13 mouse cellular contexts compared by ENCODE assay signal in the genomic region with DNA sequence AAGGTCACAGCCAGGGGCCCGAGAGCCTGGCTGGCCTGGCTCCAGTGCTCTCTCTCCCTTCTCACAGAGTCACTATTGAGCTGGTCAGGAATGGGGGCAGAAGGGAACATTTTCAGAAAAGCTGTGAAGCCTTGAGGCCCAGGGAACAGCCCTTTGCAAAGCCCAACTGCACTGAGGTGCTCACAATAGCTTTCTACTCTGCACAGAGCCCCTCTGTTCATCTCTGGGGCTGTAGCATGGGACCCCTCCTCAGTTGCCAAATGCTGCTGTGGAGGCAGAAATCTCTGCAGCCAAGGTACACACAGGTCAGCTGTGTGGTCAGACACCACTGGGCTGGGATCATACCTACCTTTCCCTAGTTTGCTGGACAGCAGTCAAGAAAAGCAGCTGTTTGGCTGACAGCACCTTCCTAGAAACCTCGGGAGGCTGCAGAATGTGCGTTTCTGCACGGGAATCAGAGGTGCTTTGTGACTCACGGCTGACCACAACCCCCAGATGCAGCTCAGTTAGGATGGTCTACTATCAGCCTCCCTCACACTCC. TPM values are rescaled to one million over a fixed set of nuclear protein-coding genes. Genes with fewer than 3 reads are reported as not detected.
DNase-seq lines count a peak whose midpoint lies in the region; ATAC-seq and TF ChIP-seq lines count a peak whose summit lies in the region.
"Had no signal": no experiment of that assay in that cellular context is flagged by ENCODE, and none has a peak within 500 bp of the region (broad histone marks: within the 10 kb centered on the region; RNA-seq: fewer than 3 reads in every experiment).

No protein-coding gene starts in this region.

- H3K4me3 ChIP-seq in hindbrain, embryonic 16.5 days (ENCODE audit: low read length), result no peak overlapping the region
- no peak overlapping the region for H3K4me3 ChIP-seq in thymus, adult 2 months (ENCODE audit: control insufficient read depth, insufficient read depth, low read length)
- H3K4me3 ChIP-seq: heart, adult 2 months; liver, embryonic 12.5 days had no signal

- DNase-seq in heart, postnatal 10 days, result peak; percentile 20 to 25
- no peak for DNase-seq in heart, adult 9 months (ENCODE audit: low spot score in 2 of 2)
- DNase-seq in NIH3T3 (ENCODE audit: low read depth), result peak; percentile 69
- peak; percentile 49 for DNase-seq in adrenal gland, postnatal 25 days
- DNase-seq in thymus, adult 2 months, result no peak
- DNase-seq: heart, adult 2 months; kidney, postnatal 10 days; lung, postnatal 14 days had no signal

- intact Hi-C loops in heart, postnatal 10 days (cut with DNase I), result no loop called here

- no peak for TF ChIP-seq POLR2A in thymus, adult 2 months (IDR thresholded peaks at IDR 0.05; ENCODE audit: control insufficient read depth, extremely low read depth, insufficient read depth, low read length, poor library complexity)

- H3K9me3 ChIP-seq in hindbrain, embryonic 16.5 days (ENCODE audit: control insufficient read depth, low read length), result no peaks in the 10 kb centered on the region
- H3K9me3 ChIP-seq: liver, embryonic 12.5 days had no signal

- no peak for TF ChIP-seq CTCF in thymus, adult 2 months (IDR thresholded peaks at IDR 0.05; ENCODE audit: borderline replicate concordance, control insufficient read depth, extremely low read depth, insufficient read depth, low read length, poor library complexity)

- no peak overlapping the region for H3K4me2 ChIP-seq in hindbrain, embryonic 16.5 days (ENCODE audit: low read length)
- H3K4me2 ChIP-seq: liver, embryonic 12.5 days had no signal

- ATAC-seq in hindbrain, embryonic 16.5 days, result peak; percentile 46; the same call in 1 of the 2 replicates
- no peak for ATAC-seq in cerebellum, adult (ENCODE audit: insufficient number of reproducible peaks, low FRiP score, low TSS enrichment)
- ATAC-seq: inflammation-experienced regulatory T-cells, adult 6 months; liver, embryonic 12.5 days had no signal

- H3K27me3 ChIP-seq in hindbrain, embryonic 16.5 days (replicated peaks; ENCODE audit: control insufficient read depth, insufficient read depth, low read length), result no peaks in the 10 kb centered on the region
- H3K27me3 ChIP-seq in thymus, adult 2 months (ENCODE audit: control insufficient read depth, insufficient read depth, low read length), result no peaks in the 10 kb centered on the region
- H3K27me3 ChIP-seq: liver, embryonic 12.5 days had no signal

- no peak overlapping the region for H3K9ac ChIP-seq in hindbrain, embryonic 16.5 days (ENCODE audit: low read depth, low read length)
- H3K9ac ChIP-seq: liver, embryonic 12.5 days had no signal

- 56% methylated on average over 5 of the region's 5 CpGs for WGBS in hindbrain, embryonic 16.5 days
- WGBS in thymus, adult 2 months, result 41% methylated on average over 5 of the region's 5 CpGs

- peak overlapping the region; percentile 48; the same call in 1 of the 2 replicates for H3K27ac ChIP-seq in hindbrain, embryonic 16.5 days (ENCODE audit: low read depth, low read length)
- no peak overlapping the region for H3K27ac ChIP-seq in thymus, adult 2 months (ENCODE audit: control insufficient read depth, insufficient read depth, low read length)
- H3K27ac ChIP-seq: heart, adult 2 months; liver, embryonic 12.5 days had no signal

- H3K4me1 ChIP-seq in hindbrain, embryonic 16.5 days (ENCODE audit: control insufficient read depth, insufficient read depth, low read depth, low read length), result no peaks in the 10 kb centered on the region; the same call in 1 of the 2 replicates
- H3K4me1 ChIP-seq in thymus, adult 2 months (replicated peaks; ENCODE audit: control insufficient read depth, insufficient read depth, low read length), result no peaks in the 10 kb centered on the region
- H3K4me1 ChIP-seq: liver, embryonic 12.5 days had no signal

- H3K36me3 ChIP-seq in hindbrain, embryonic 16.5 days (ENCODE audit: control insufficient read depth, insufficient read depth, low read length), result no peaks in the 10 kb centered on the region
- no peaks in the 10 kb centered on the region for H3K36me3 ChIP-seq in thymus, adult 2 months (ENCODE audit: control insufficient read depth, insufficient read depth, low read length)
- H3K36me3 ChIP-seq: liver, embryonic 12.5 days had no signal

RNA-seq across cellular contexts. Expression of gene Fam198a, which starts 19.1 kb away (rescaled TPM):
- 1 to 10 TPM; 2.2 to 2.6 TPM for total RNA-seq in heart, postnatal 10 days (2021)
- 2.0 and 2.9 TPM in 2 replicates for total RNA-seq in adrenal gland, postnatal 25 days (2021)
- 2.9 and 3.1 TPM in 2 replicates for polyA plus RNA-seq in hindbrain, embryonic 16.5 days (2015; fragmentation: Nextera tagmentation; extraction: Ambion mirVana)
- polyA plus RNA-seq in thymus, adult 2 months (2012; rRNA removed), result 0.64 and 0.69 TPM in 2 replicates

RNA-seq across cellular contexts. Expression of gene Pomgnt2, which starts 27.0 kb away (rescaled TPM):
- 1 to 10 TPM; 7.1 to 7.6 TPM for total RNA-seq in heart, postnatal 10 days (2021)
- 16.3 and 21.3 TPM in 2 replicates for total RNA-seq in adrenal gland, postnatal 25 days (2021)
- polyA plus RNA-seq in hindbrain, embryonic 16.5 days (2015; fragmentation: Nextera tagmentation; extraction: Ambion mirVana), result 41.7 and 43.5 TPM in 2 replicates
- polyA plus RNA-seq in thymus, adult 2 months (2012; rRNA removed), result 15.2 and 19.3 TPM in 2 replicates

RNA-seq across cellular contexts. Expression of gene Cyp8b1, which starts 53.8 kb away (rescaled TPM):
- total RNA-seq in heart, postnatal 10 days (2021), result not detected
- total RNA-seq in adrenal gland, postnatal 25 days (2021), result 0.36 and 2.7 TPM in 2 replicates
- not detected in 2 replicates for polyA plus RNA-seq in hindbrain, embryonic 16.5 days (2015; fragmentation: Nextera tagmentation; extraction: Ambion mirVana)
- 0.74 and 1.6 TPM in 2 replicates for polyA plus RNA-seq in thymus, adult 2 months (2012; rRNA removed)
- total RNA-seq: heart, adult 2 months; layer of hippocampus, postnatal 14 days had no signal
- polyA plus RNA-seq: inflammation-experienced regulatory T-cells, adult 6 months had no signal

Comparison
In these comparisons a context has a peak if more than half of its experiments do, and no peak if none do; other contexts are left out.
1. DNase-seq: peak in heart, postnatal 10 days (2 of 2), NIH3T3 (single experiment) and adrenal gland, postnatal 25 days (single experiment); none in heart, adult 9 months (0 of 2) and thymus, adult 2 months (single experiment).